Mouse (Mus musculus): ENCODE data around the gene Ccdc121. TPM values are rescaled to one million over a fixed set of nuclear protein-coding genes. Genes with fewer than 3 reads are reported as not detected.

Gene Ccdc121
- not detected for polyA plus RNA-seq (2017; shearing (Covaris generic))

DNA sequence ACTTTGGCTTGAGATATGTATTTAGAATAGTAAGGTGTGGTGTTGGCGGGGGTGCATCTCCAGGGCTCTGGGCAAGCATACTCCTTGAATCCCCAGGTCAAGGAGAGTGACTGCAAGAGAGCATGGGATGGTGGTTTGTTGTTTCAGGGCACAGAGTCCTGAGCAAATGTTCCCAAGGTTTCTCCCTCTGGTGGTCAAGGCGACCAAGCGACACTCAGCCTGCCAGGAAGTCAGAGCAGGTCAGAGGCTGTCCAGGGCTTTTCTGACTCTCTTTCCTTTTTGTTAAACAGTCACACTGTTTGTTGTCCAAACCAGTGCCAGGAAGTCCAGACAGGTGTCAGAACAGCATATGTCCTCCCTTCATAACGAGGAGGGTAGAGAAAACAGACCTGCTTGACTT lies at the start of gene Ccdc121:
TSS of gene Ccdc121 (minus strand) at position 145 of the 400 bp plus-strand sequence.

Other genes starting within 250 kb of the Ccdc121 start
- gene Cnih3, start 158.8 kb downstream of the Ccdc121 start, polyA plus RNA-seq (2017; shearing (Covaris generic)), result 0.19 TPM
- 1.4 TPM for gene Dnah14, start 65.1 kb upstream of the Ccdc121 start, polyA plus RNA-seq (2017; shearing (Covaris generic))

All from effector memory CD4-positive, alpha-beta T cell, adult 5 months (primary cell).